Mouse (Mus musculus): ENCODE results near the gene Asb8.

DNA sequence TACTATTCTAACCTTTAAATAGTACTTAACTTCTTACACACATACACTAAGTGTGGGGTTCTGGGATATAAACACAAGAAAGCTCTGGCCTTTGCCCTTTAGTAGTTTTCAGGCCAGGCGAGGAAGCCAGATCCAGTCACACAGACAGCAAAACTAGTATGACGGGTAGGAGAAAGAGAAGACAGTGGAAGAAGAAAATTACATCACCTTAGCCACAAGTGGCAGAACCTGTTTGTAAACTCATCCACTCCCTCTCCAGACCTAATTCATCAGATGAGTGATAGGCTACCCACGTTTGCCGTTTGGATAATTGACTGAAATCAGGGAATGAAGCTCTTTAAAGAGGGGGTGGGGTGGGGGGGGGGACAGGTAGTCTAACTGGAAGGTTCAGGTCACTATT is 73.6 kb downstream of the Asb8 start:
- no peak for TF ChIP-seq GATA1 (IDR thresholded peaks at IDR 0.05; ENCODE audit: borderline replicate concordance, low read length)
- no peak for TF ChIP-seq FLI1 (IDR thresholded peaks at IDR 0.05; ENCODE audit: low read length)

All from megakaryocyte, embryonic 14.5 days (primary cell).